Mouse (Mus musculus) retina, postnatal 7 days (tissue): Measurements from ENCODE around the gene Grip1.

Source experiments
- DNase-seq: peaks from one replicate; pipeline ENCODE4 v3.0.0-alpha.2; 2012; ENCODE audit warnings: low read depth, low spot score

Gene Grip1

GRCm38 (mm10) chr10:119833334-119833733 is 379.7 kb downstream of the Grip1 start:
- DNase-seq = no peak

- DNase-seq = no peak
These were observed 380.5 kb downstream of the Grip1 start for GRCm38 (mm10) chr10:119834122-119834521.

- DNase-seq = no peak
These were observed 386.0 kb downstream of the Grip1 start for GRCm38 (mm10) chr10:119839645-119840044.

- no peak for DNase-seq
These were observed 388.4 kb downstream of the Grip1 start for GRCm38 (mm10) chr10:119842004-119842403.

- no peak for DNase-seq
These were observed 392.2 kb downstream of the Grip1 start for GRCm38 (mm10) chr10:119845705-119846410.

GRCm38 (mm10) chr10:119851594-119851993 is 398.0 kb downstream of the Grip1 start:
- no peak for DNase-seq

- no peak for DNase-seq
These were observed 399.0 kb downstream of the Grip1 start for GRCm38 (mm10) chr10:119852582-119853135.

- no peak for DNase-seq
These were observed 414.1 kb downstream of the Grip1 start for GRCm38 (mm10) chr10:119867726-119868125.

- no peak for DNase-seq
These were observed 415.5 kb downstream of the Grip1 start for GRCm38 (mm10) chr10:119868995-119869579.

- no peak for DNase-seq
These were observed 423.1 kb downstream of the Grip1 start for GRCm38 (mm10) chr10:119876721-119877120.

- no peak for DNase-seq
These were observed 424.7 kb downstream of the Grip1 start for GRCm38 (mm10) chr10:119878331-119878730.

- no peak for DNase-seq
These were observed 431.0 kb downstream of the Grip1 start for GRCm38 (mm10) chr10:119884591-119884990.

- DNase-seq = no peak
These were observed 431.9 kb downstream of the Grip1 start for GRCm38 (mm10) chr10:119885563-119885962.

GRCm38 (mm10) chr10:119886681-119887080 is 433.1 kb downstream of the Grip1 start:
- DNase-seq = no peak

- no peak for DNase-seq
These were observed 449.1 kb downstream of the Grip1 start for GRCm38 (mm10) chr10:119902754-119903153.

GRCm38 (mm10) chr10:119906869-119907268 is 453.2 kb downstream of the Grip1 start:
- no peak for DNase-seq

GRCm38 (mm10) chr10:119917995-119918394 is 464.4 kb downstream of the Grip1 start:
- no peak for DNase-seq

GRCm38 (mm10) chr10:119927963-119928362 is 474.3 kb downstream of the Grip1 start:
- DNase-seq = no peak

- DNase-seq = no peak
These were observed 475.3 kb downstream of the Grip1 start for GRCm38 (mm10) chr10:119928921-119929320.

- DNase-seq = no peak
These were observed 479.2 kb downstream of the Grip1 start for GRCm38 (mm10) chr10:119932794-119933193.

GRCm38 (mm10) chr10:119933362-119933761 is 479.7 kb downstream of the Grip1 start:
- no peak for DNase-seq

- no peak for DNase-seq
These were observed 481.6 kb downstream of the Grip1 start for GRCm38 (mm10) chr10:119935231-119935630.

GRCm38 (mm10) chr10:119937481-119937880 is 483.9 kb downstream of the Grip1 start:
- no peak for DNase-seq
